Mouse (Mus musculus) myocyte (in vitro differentiated cells): ENCODE results near the gene Gm43638.

Experiments used
- MAX ChIP-seq: IDR thresholded peaks from one replicate; pipeline ENCODE4 v1.6.1; 2011; ENCODE audit warnings: low read depth, mild to moderate bottlenecking, control low read depth
- MYOD1 ChIP-seq, 3 experiments: IDR thresholded peaks; one replicate each; pipeline ENCODE4 v1.6.1; 2011; ENCODE audit warnings: control low read depth in 2 of 3, low read depth in 2 of 3, mild to moderate bottlenecking in 2 of 3, moderate library complexity in 1 of 3; ENCODE audit not compliant: insufficient read length in 2 of 3, control insufficient read depth in 1 of 3
- MYOG ChIP-seq, 3 experiments: IDR thresholded peaks; one replicate each; pipeline ENCODE4 v1.6.1; 2011; ENCODE audit warnings: control low read depth in 2 of 3, low read depth in 2 of 3, mild to moderate bottlenecking in 2 of 3; ENCODE audit not compliant: insufficient read length in 2 of 3, control insufficient read depth in 1 of 3, insufficient read depth in 1 of 3
- POLR2A ChIP-seq: IDR thresholded peaks from one replicate; pipeline ENCODE4 v1.6.1; 2011; ENCODE audit warnings: low read depth, mild to moderate bottlenecking, control low read depth, moderate library complexity; ENCODE audit not compliant: insufficient read length
- POLR2AphosphoS2 ChIP-seq: IDR thresholded peaks from one replicate; pipeline ENCODE4 v1.6.1; 2011; ENCODE audit warnings: low read depth, control low read depth; ENCODE audit not compliant: insufficient read length
- REST ChIP-seq: IDR thresholded peaks from one replicate; pipeline ENCODE4 v1.6.1; 2011; ENCODE audit warnings: mild to moderate bottlenecking, control low read depth, moderate library complexity; ENCODE audit not compliant: insufficient read depth, insufficient read length
- SRF ChIP-seq: IDR thresholded peaks from one replicate; pipeline ENCODE4 v1.6.1; 2011; ENCODE audit warnings: low read depth; ENCODE audit not compliant: control insufficient read depth, insufficient read length
- USF1 ChIP-seq: IDR thresholded peaks from one replicate; pipeline ENCODE4 v1.6.1; 2011; ENCODE audit warnings: low read depth, mild to moderate bottlenecking, control low read depth, moderate library complexity

GRCm38 (mm10) chr5:87498936-87499335 lies 12.3 kb upstream of the Gm43638 start:
- TF ChIP-seq MAX (no peak), POLR2A (no peak), SRF (no peak), MYOD1 (IDR thresholded peaks at IDR 0.05; ENCODE audit: control insufficient read depth in 1 of 3, insufficient read length in 2 of 3, low read depth in 2 of 3) (no peak), POLR2AphosphoS2 (no peak), MYOG (IDR thresholded peaks at IDR 0.05; ENCODE audit: control insufficient read depth in 1 of 3, insufficient read depth in 1 of 3, insufficient read length in 2 of 3, low read depth in 2 of 3) (no peak), USF1 (no peak), REST (no peak)
